Mouse (Mus musculus) left cerebral cortex, adult 2 months (tissue): ENCODE results near the gene Shc2. TPM values are rescaled to one million over a fixed set of nuclear protein-coding genes. Genes with fewer than 3 reads are reported as not detected.

ENCODE experiments used
- DNase-seq, 2 experiments: peaks; one replicate each; pipeline ENCODE4 v3.0.0; 2021 to 2022; ENCODE audit warnings: low spot score in 2 of 2, mixed read lengths in 1 of 2; ENCODE audit errors: extremely low spot score in 1 of 2
- H3K27ac ChIP-seq: fragments of 200-600 bp; 2 replicates; pipeline ENCODE4 v1.8.1; 2022
- H3K4me3 ChIP-seq: fragments of 200-600 bp; 2 replicates; pipeline ENCODE4 v1.8.1; 2022
- CTCF ChIP-seq: fragments of 200-600 bp; IDR thresholded peaks from 2 replicates; pipeline ENCODE4 v1.8.1; 2022; ENCODE audit warnings: antibody characterized with exemption, mild to moderate bottlenecking, moderate library complexity
- intact Hi-C: fragments of 180-260 bp; cut with DNase I; formaldehyde crosslinking; loops from one replicate; pipeline ENCODE4 v1.15.1; 2025
- total RNA-seq, 2 experiments: library from RNA; stranded (reverse); gene quantifications; 2 replicates each; pipeline ENCODE4 v1.2.3; 2021

Gene Shc2
- total RNA-seq, 2 experiments from 2014 or later: 47.8 to 48.1 TPM

GRCm38 (mm10) chr10:79574350-79574749 lies 63.4 kb downstream of the Shc2 start:
- Histone ChIP-seq H3K4me3 (no peak overlapping the region), H3K27ac (no peak overlapping the region)
- intact Hi-C loops: no loop called here
- DNase-seq: no peak
- no peak for TF ChIP-seq CTCF

GRCm38 (mm10) chr10:79573611-79574010 lies 64.1 kb downstream of the Shc2 start:
- Histone ChIP-seq H3K4me3 (no peak overlapping the region), H3K27ac (no peak overlapping the region)
- intact Hi-C loops: no loop called here
- no peak for TF ChIP-seq CTCF
- no peak for DNase-seq

GRCm38 (mm10) chr10:79571314-79571713 lies 66.4 kb downstream of the Shc2 start:
- DNase-seq: no peak
- no peak for TF ChIP-seq CTCF
- Histone ChIP-seq H3K4me3 (no peak overlapping the region), H3K27ac (no peak overlapping the region)
- intact Hi-C loops: no loop called here

GRCm38 (mm10) chr10:79569921-79570320 lies 67.8 kb downstream of the Shc2 start:
- no peak overlapping the region for H3K4me3 ChIP-seq
- intact Hi-C loops: no loop called here
- TF ChIP-seq CTCF: no peak
- no peak overlapping the region for H3K27ac ChIP-seq
- no peak for DNase-seq

Other genes starting within 250 kb of the Shc2 start
- not detected for gene Vmn2r83, start 169.2 kb downstream of the Shc2 start, total RNA-seq
- 1 to 10 TPM; 2.2 to 3.4 TPM for gene Plpp2, start 104.1 kb downstream of the Shc2 start, total RNA-seq
- 10 to 100 TPM; 51.2 to 54.9 TPM for gene Mier2, start 82.7 kb downstream of the Shc2 start, total RNA-seq
- gene Theg, start 50.6 kb downstream of the Shc2 start, total RNA-seq: 1 to 10 TPM in 1 of 2 experiments, under 1 TPM in 1; 0.87 to 1.4 TPM
- 10 to 100 TPM; 16.8 to 17.1 TPM for gene C2cd4c, start 23.9 kb downstream of the Shc2 start, total RNA-seq
- under 1 TPM in 1 of 2 experiments, not detected in 1; 0.27 TPM for gene Odf3l2, start 7.8 kb upstream of the Shc2 start, total RNA-seq
- gene Madcam1, start 26.6 kb upstream of the Shc2 start, total RNA-seq: not detected
- gene Tpgs1, start 31.5 kb upstream of the Shc2 start, total RNA-seq: 10 to 100 TPM; 79.3 to 80.6 TPM
- gene Cdc34, start 44.3 kb upstream of the Shc2 start, total RNA-seq: 10 to 100 TPM; 80.7 to 84.8 TPM
- gene Gzmm, start 51.1 kb upstream of the Shc2 start, total RNA-seq: 1 to 10 TPM; 2.1 to 4.0 TPM
- gene Bsg, start 66.6 kb upstream of the Shc2 start, total RNA-seq: 100 to 1,000 TPM; 539 to 573 TPM
- 100 to 1,000 TPM; 129 to 142 TPM for gene Hcn2, start 78.7 kb upstream of the Shc2 start, total RNA-seq
- gene Polrmt, start 108.7 kb upstream of the Shc2 start, total RNA-seq: 10 to 100 TPM; 45.1 to 51.6 TPM
- gene Fgf22, start 117.2 kb upstream of the Shc2 start, total RNA-seq: 1 to 10 TPM; 4.5 to 4.8 TPM
- gene Rnf126, start 129.0 kb upstream of the Shc2 start, total RNA-seq: 10 to 100 TPM; 93.3 to 97.5 TPM
- 1 to 10 TPM; 2.5 to 2.6 TPM for gene Fstl3, start 139.4 kb upstream of the Shc2 start, total RNA-seq
- under 1 TPM; 0.58 to 0.75 TPM for gene Prss57, start 153.0 kb upstream of the Shc2 start, total RNA-seq
- 100 to 1,000 TPM; 293 to 312 TPM for gene Palm, start 155.7 kb upstream of the Shc2 start, total RNA-seq
- under 1 TPM; 0.59 to 0.89 TPM for gene Misp, start 183.1 kb upstream of the Shc2 start, total RNA-seq
- 10 to 100 TPM; 55.5 to 61.7 TPM for gene Ptbp1, start 216.5 kb upstream of the Shc2 start, total RNA-seq
- 1 to 10 TPM; 1.7 to 2.6 TPM for gene Prtn3, start 236.6 kb upstream of the Shc2 start, total RNA-seq
- 10 to 100 TPM; 51.8 to 63.0 TPM for gene Plppr3, start 236.7 kb upstream of the Shc2 start, total RNA-seq
- gene Elane, start 248.3 kb upstream of the Shc2 start, total RNA-seq: not detected